In genomic region chr13:56327779-56328178, GRCm38 (mm10) we compare ENCODE assay signal across 11 mouse cellular contexts. TPM values are rescaled to one million over a fixed set of nuclear protein-coding genes. Genes with fewer than 3 reads are reported as not detected.
DNase-seq lines count a peak whose midpoint lies in the region; ATAC-seq and TF ChIP-seq lines count a peak whose summit lies in the region.
"Had no signal": no experiment of that assay in that cellular context is flagged by ENCODE, and none has a peak within 500 bp of the region (broad histone marks: within the 10 kb centered on the region; RNA-seq: fewer than 3 reads in every experiment).

No protein-coding gene starts in this region.

- H3K27me3 ChIP-seq in heart, adult 2 months (ENCODE audit: control insufficient read depth, insufficient read depth, low read length): no peaks in the 10 kb centered on the region
- peaks cover 5% of the 10 kb centered on the region; the same call in 1 of the 2 replicates for H3K27me3 ChIP-seq in heart, embryonic 11.5 days (ENCODE audit: control insufficient read depth, insufficient read depth, low read length)
- H3K27me3 ChIP-seq in limb, embryonic 13.5 days: no peaks in the 10 kb centered on the region

- intact Hi-C loops in heart, adult 2 months (cut with DNase I): loop anchor here (2.0 kb wide), 1 partner anchor 95 kb away; no protein-coding TSS in a partner anchor

- no peaks in the 10 kb centered on the region for H3K36me3 ChIP-seq in heart, adult 2 months (ENCODE audit: control insufficient read depth, insufficient read depth, low read length)
- no peaks in the 10 kb centered on the region for H3K36me3 ChIP-seq in heart, embryonic 11.5 days (ENCODE audit: control insufficient read depth, insufficient read depth, low read length)
- H3K36me3 ChIP-seq in limb, embryonic 13.5 days: no peaks in the 10 kb centered on the region

- no peak overlapping the region for H3K27ac ChIP-seq in heart, adult 2 months
- H3K27ac ChIP-seq in heart, embryonic 11.5 days (ENCODE audit: low read depth, low read length): no peak overlapping the region
- peak overlapping the region; percentile 3; the same call in 1 of the 2 replicates for H3K27ac ChIP-seq in limb, embryonic 13.5 days

- no peak overlapping the region for H3K4me3 ChIP-seq in heart, adult 2 months
- no peak overlapping the region for H3K4me3 ChIP-seq in heart, embryonic 11.5 days (ENCODE audit: low read depth, low read length)
- no peak overlapping the region for H3K4me3 ChIP-seq in lung, adult 2 months (replicated peaks; ENCODE audit: extremely low read depth, low read depth, low read length)
- no peak overlapping the region for H3K4me3 ChIP-seq in limb, embryonic 13.5 days

- TF ChIP-seq POLR2A in heart, adult 2 months (IDR thresholded peaks at IDR 0.05; ENCODE audit: insufficient read depth, low read depth, low read length): no peak
- no peak for TF ChIP-seq POLR2A in lung, adult 2 months (IDR thresholded peaks at IDR 0.05; ENCODE audit: borderline replicate concordance, extremely low read depth, low read depth, low read length)

- 35% methylated on average over 6 of the region's 6 CpGs for WGBS in heart, adult 2 months
- 24% methylated on average over 6 of the region's 6 CpGs for WGBS in heart, embryonic 11.5 days (ENCODE audit: insufficient replicate concordance)
- WGBS in lung, adult 2 months: 35% methylated on average over 6 of the region's 6 CpGs
- 20% methylated on average over 6 of the region's 6 CpGs for WGBS in limb, embryonic 13.5 days

- TF ChIP-seq EP300 in heart, adult 2 months (IDR thresholded peaks at IDR 0.05; ENCODE audit: insufficient read depth, low read depth, low read length): no peak

- TF ChIP-seq CTCF in heart, adult 2 months (IDR thresholded peaks at IDR 0.05): peak; percentile 47
- peak; percentile 43; the same call in 1 of the 2 replicates for TF ChIP-seq CTCF in lung, adult 2 months (IDR thresholded peaks at IDR 0.05; ENCODE audit: insufficient read depth, low read length)

- H3K9me3 ChIP-seq in heart, embryonic 11.5 days (replicated peaks; ENCODE audit: control insufficient read depth, low read length): no peaks in the 10 kb centered on the region
- no peaks in the 10 kb centered on the region for H3K9me3 ChIP-seq in limb, embryonic 13.5 days

- H3K4me2 ChIP-seq in heart, embryonic 11.5 days: no peak overlapping the region
- H3K4me2 ChIP-seq in limb, embryonic 13.5 days (replicated peaks): no peak overlapping the region

- no peak for DNase-seq in heart, adult 2 months
- no peak for DNase-seq in lung, adult 2 months
- DNase-seq in lung, postnatal 36 days: no peak
- peak; percentile 84 for DNase-seq in embryo, embryonic 10 days (ENCODE audit: low spot score)
- no peak for DNase-seq in cerebellum, postnatal 25 days
- DNase-seq: adrenal gland, postnatal 14 days; cerebellum, adult 9-11 months; right cerebral cortex, adult 18-20 months had no signal

- no peaks in the 10 kb centered on the region for H3K4me1 ChIP-seq in heart, adult 2 months (ENCODE audit: control insufficient read depth, insufficient read depth, low read length)
- no peaks in the 10 kb centered on the region for H3K4me1 ChIP-seq in heart, embryonic 11.5 days (ENCODE audit: control insufficient read depth, insufficient read depth, low read length)
- no peaks in the 10 kb centered on the region for H3K4me1 ChIP-seq in lung, adult 2 months (ENCODE audit: control insufficient read depth, insufficient read depth, low read length)
- peaks cover 51% of the 10 kb centered on the region for H3K4me1 ChIP-seq in limb, embryonic 13.5 days

- no peak overlapping the region for H3K9ac ChIP-seq in heart, adult 2 months (ENCODE audit: low read depth, low read length)
- H3K9ac ChIP-seq in heart, embryonic 11.5 days (ENCODE audit: low read depth, low read length): no peak overlapping the region
- H3K9ac ChIP-seq in limb, embryonic 13.5 days: no peak overlapping the region

- ATAC-seq in heart, embryonic 11.5 days (replicated peaks; ENCODE audit: insufficient number of reproducible peaks, low FRiP score, low TSS enrichment): no peak
- ATAC-seq in limb, embryonic 13.5 days (ENCODE audit: low FRiP score, low read depth): peak; percentile 48; the same call in 1 of the 2 replicates
- ATAC-seq in inflammation-experienced regulatory T-cells, adult 6 months: no peak

- no peaks in the 10 kb centered on the region for H3K79me2 ChIP-seq in heart, adult 2 months (replicated peaks; ENCODE audit: control insufficient read depth, insufficient read depth, low read length)

RNA-seq across cellular contexts. Expression of gene Cxcl14, which starts 31.4 kb away (rescaled TPM):
- total RNA-seq in heart, adult 2 months (2021): 1 to 10 TPM; 5.5 to 6.2 TPM
- polyA plus RNA-seq in heart, adult 2 months (2012; rRNA removed): 15.7 and 22.1 TPM in 2 replicates
- polyA plus RNA-seq in heart, embryonic 11.5 days (2014; fragmentation: Nextera tagmentation; extraction: Ambion mirVana): 1.7 and 3.2 TPM in 2 replicates
- 285 and 286 TPM in 2 replicates for polyA plus RNA-seq in lung, adult 2 months (2012; rRNA removed)
- 497 and 573 TPM in 2 replicates for polyA plus RNA-seq in limb, embryonic 13.5 days (2015; fragmentation: Nextera tagmentation; extraction: Ambion mirVana)
- not detected for polyA plus RNA-seq in inflammation-experienced regulatory T-cells, adult 6 months (2017; shearing (Covaris generic))

Comparison
In these comparisons a context has a peak if more than half of its experiments do, and no peak if none do; other contexts are left out.
1. RNA of gene Cxcl14, which starts 31.4 kb away (polyA plus RNA-seq): 497 to 573 TPM in limb, embryonic 13.5 days and 285 to 286 TPM in lung, adult 2 months; 15.7 to 22.1 TPM in heart, adult 2 months, 1.7 to 3.2 TPM in heart, embryonic 11.5 days and not detected in inflammation-experienced regulatory T-cells, adult 6 months; every median in the first group is over 10 times any median in the second.